Mouse (Mus musculus): Measurements from ENCODE around the gene Pgls. TPM values are rescaled to one million over a fixed set of nuclear protein-coding genes. Genes with fewer than 3 reads are reported as not detected.
A peak's percentile ranks its signal among the peaks of the same experiment; 100 is the strongest.

Pgls gene
- polyA plus RNA-seq, 1 experiment from 2014 or later, result 36.7 TPM

DNA sequence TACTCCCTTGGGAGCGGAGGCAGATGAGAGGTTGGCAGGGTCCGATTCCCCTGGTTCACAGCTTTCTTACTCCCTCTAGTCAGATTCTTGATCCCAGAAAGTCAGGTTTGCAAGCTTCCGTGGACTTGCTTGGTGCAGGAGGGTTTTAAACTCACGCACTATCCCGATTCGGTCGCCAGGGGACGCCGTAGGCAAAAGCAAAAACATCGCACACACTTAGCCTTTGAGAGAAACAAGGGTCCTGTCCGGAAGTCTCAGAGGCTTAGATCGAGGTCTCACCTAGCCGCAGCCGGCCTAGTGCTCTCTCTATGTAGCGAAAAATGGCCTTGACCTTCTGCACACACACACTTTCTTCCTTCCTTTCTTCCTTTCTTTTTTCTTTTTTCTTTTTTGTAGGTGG lies 30.6 kb upstream of the Pgls start:
- Histone ChIP-seq H3K27ac (no peak overlapping the region), H3K79me2 (ENCODE audit: inconsistent target) (no peaks in the 10 kb centered on the region), H3K36me3 (ENCODE audit: inconsistent target) (no peaks in the 10 kb centered on the region), H3K4me3 (ENCODE audit: inconsistent target) (no peak overlapping the region)
- 4% methylated on average over 15 of the region's 15 CpGs for WGBS (ENCODE audit: missing documents)

GRCm38 (mm10) chr8:71562751-71563150 lies 29.2 kb upstream of the Pgls start:
- WGBS (ENCODE audit: missing documents), result 3% methylated on average over 28 of the region's 33 CpGs
- H3K79me2 ChIP-seq (ENCODE audit: inconsistent target), result no peaks in the 10 kb centered on the region
- H3K27ac ChIP-seq, result no peak overlapping the region
- no peaks in the 10 kb centered on the region for H3K36me3 ChIP-seq (ENCODE audit: inconsistent target)
- no peak overlapping the region for H3K4me3 ChIP-seq (ENCODE audit: inconsistent target)

GRCm38 (mm10) chr8:71563992-71564391 lies 28.0 kb upstream of the Pgls start:
- Histone ChIP-seq H3K4me3 (ENCODE audit: inconsistent target) (no peak overlapping the region), H3K27ac (no peak overlapping the region), H3K79me2 (ENCODE audit: inconsistent target) (no peaks in the 10 kb centered on the region), H3K36me3 (ENCODE audit: inconsistent target) (no peaks in the 10 kb centered on the region)
- 78% methylated on average over 4 of the region's 4 CpGs for WGBS (ENCODE audit: missing documents)

DNA sequence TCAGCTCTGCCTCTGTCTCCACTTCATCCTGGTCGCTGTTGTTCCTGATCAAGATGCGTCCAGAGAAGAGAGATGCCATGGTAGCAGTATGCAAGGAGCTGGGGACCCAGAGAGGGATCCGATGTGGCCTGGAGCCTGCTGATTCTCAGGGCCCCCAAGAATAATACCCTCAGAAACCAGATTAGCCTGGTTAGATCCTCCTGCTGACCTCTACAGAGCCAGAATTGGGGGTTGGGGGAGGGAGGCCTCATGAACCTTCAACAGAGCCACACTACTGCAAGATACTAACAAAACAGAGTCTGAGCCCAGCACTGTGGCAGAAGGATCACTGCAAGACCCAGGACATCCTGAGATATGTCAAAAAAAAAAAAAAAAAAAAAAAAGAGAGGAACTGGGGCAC lies 25.5 kb upstream of the Pgls start, which contains the start of gene Nxnl1:
Nxnl1 (minus strand) TSS at position 101 of the 400 bp plus-strand sequence.
- Histone ChIP-seq H3K27ac (no peak within 1 kb of the TSS), H3K79me2 (ENCODE audit: inconsistent target) (peaks cover 8% of the 10 kb centered on the region; the same call in 1 of the 2 replicates), H3K4me3 (ENCODE audit: inconsistent target) (no peak within 1 kb of the TSS), H3K36me3 (ENCODE audit: inconsistent target) (no peaks in the 10 kb centered on the region)
- 93% methylated on average over 3 of the region's 3 CpGs for WGBS (ENCODE audit: missing documents)

- Histone ChIP-seq H3K36me3 (ENCODE audit: inconsistent target) (no peaks in the 10 kb centered on the region), H3K79me2 (ENCODE audit: inconsistent target) (peaks cover 19% of the 10 kb centered on the region; the same call in 1 of the 2 replicates), H3K4me3 (ENCODE audit: inconsistent target) (no peak overlapping the region), H3K27ac (peak overlapping the region; percentile 25)
- 94% methylated on average over 7 of the region's 7 CpGs for WGBS (ENCODE audit: missing documents)
These were observed 24.4 kb upstream of the Pgls start for GRCm38 (mm10) chr8:71567587-71567986.

DNA sequence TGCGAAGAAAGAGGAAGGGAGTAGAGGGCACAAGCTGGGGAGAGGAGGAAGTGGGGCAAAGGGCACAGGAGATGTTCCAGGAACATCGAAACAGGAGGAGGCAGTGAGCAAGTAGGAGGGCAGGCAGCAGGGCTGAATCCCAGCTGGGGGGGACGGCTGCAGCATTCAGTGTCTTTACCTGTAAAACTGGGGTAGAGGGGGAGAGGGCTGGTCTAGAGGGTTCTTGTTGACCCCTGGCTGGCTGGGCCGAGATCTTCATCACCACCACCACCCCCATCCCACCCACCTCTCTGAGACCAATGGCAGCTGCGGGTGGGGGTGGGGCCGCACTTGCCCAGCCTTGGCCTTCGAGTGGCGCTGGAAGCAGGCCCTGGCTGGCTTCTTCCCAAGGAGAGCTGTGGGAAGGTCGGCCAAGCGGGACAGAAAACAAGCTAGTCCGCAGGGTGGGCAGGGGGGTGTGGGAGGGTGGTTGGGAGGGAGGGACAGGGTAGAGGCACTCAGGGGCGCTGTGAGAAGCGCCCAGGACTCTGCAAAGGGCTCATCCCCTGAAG lies 23.5 kb upstream of the Pgls start, which contains the start of gene Slc27a1:
Slc27a1 (plus strand) TSS at position 496 of the 551 bp plus-strand sequence.
- 30% methylated on average over 9 of the region's 13 CpGs for WGBS (ENCODE audit: missing documents)
- peak within 1 kb of the TSS; percentile 58 for H3K4me3 ChIP-seq (ENCODE audit: inconsistent target)
- H3K79me2 ChIP-seq (ENCODE audit: inconsistent target), result peaks cover 27% of the 10 kb centered on the region; the same call in 1 of the 2 replicates
- H3K36me3 ChIP-seq (ENCODE audit: inconsistent target), result no peaks in the 10 kb centered on the region
- peak within 1 kb of the TSS; percentile 25 for H3K27ac ChIP-seq

- WGBS (ENCODE audit: missing documents), result 78% methylated on average over 6 of the region's 6 CpGs
- H3K4me3 ChIP-seq (ENCODE audit: inconsistent target), result no peak overlapping the region; the same call in 1 of the 2 replicates
- H3K36me3 ChIP-seq (ENCODE audit: inconsistent target), result no peaks in the 10 kb centered on the region
- peak overlapping the region; percentile 25 for H3K27ac ChIP-seq
- H3K79me2 ChIP-seq (ENCODE audit: inconsistent target), result peaks cover 29% of the 10 kb centered on the region; the same call in 1 of the 2 replicates
These were observed 23.0 kb upstream of the Pgls start for GRCm38 (mm10) chr8:71568941-71569340.

DNA sequence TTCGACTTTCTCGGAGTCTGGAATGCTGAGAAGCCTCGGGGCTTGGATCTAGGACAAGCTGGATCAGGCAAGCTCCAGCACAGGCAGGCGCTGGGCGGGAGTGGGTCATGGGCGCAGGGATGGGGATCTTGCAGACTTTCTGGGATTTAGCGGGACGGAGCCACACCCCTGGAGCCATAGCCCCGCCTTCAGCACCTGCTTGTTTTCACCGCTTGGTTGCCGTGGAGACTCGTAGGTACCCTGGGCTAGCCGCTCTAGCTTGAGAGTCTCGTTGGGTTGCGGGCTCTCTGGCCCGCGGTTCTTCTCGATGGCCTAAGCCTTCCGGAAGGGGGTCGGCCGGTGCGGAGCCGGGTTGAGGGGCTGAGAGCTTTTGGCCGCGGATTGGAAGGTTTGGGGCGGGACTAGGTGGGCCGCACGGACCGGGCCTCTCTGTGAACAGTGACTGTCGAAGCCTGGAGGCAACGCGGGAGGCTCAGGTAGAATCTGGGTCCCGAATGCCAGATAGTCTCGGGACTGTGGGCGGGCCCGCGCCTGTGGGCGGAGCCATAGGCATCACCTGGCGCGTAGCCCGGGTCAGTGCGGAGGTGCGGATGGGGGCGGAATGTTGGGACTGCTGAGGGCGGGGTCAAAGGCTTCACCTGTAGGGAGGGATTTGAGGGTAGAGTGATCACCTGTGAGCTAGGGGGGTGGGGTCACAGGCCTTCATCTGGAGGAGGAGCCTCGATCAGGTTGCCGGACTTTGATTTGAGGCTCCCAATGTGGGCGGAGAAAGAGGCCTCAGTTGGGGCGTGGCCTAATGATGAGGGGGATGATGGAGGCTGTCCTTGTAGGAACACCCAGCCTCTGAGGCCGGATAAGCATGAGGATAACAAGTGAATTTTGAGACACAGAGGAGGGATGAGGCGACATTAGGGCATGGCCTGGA lies 22.3 kb upstream of the Pgls start:
- peaks cover 36% of the 10 kb centered on the region for H3K79me2 ChIP-seq (ENCODE audit: inconsistent target)
- peak overlapping the region; percentile 33; the same call in 1 of the 2 replicates for H3K27ac ChIP-seq
- 19% methylated on average over 51 of the region's 51 CpGs for WGBS (ENCODE audit: missing documents)
- peak overlapping the region; percentile 58 for H3K4me3 ChIP-seq (ENCODE audit: inconsistent target)
- no peaks in the 10 kb centered on the region for H3K36me3 ChIP-seq (ENCODE audit: inconsistent target)

DNA sequence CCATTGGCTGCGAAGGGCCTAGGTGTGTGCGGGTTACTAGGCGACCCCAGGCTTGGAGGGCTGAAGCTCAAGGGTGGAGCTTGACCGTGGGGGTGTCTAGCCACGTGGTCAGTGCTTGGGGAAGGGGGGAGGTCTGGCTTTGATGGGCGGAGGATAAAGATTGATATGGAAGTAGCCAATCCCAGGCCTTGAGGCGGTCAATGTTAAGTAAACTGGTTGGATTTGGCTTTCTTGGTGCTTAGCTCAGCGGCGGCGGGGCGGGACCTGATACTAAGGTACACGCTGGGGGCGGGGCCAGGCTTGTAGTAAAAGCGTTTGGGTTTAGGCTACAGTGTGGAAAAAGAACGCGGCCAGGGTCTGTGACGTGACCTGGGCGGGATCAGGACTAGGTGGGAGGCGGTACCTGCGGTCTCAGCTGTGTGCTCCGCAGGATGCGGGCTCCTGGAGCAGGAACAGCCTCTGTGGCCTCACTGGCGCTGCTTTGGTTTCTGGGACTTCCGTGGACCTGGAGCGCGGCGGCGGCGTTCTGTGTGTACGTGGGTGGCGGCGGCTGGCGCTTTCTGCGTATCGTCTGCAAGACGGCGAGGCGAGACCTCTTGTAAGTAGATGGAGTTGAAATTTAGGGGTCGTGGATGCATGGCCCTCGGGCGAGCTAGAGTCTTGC lies 21.6 kb upstream of the Pgls start:
- Histone ChIP-seq H3K27ac (peak overlapping the region; percentile 33; the same call in 1 of the 2 replicates), H3K36me3 (ENCODE audit: inconsistent target) (no peaks in the 10 kb centered on the region), H3K4me3 (ENCODE audit: inconsistent target) (peak overlapping the region; percentile 58), H3K79me2 (ENCODE audit: inconsistent target) (peaks cover 44% of the 10 kb centered on the region)
- WGBS (ENCODE audit: missing documents), result 4% methylated on average over 41 of the region's 41 CpGs

DNA sequence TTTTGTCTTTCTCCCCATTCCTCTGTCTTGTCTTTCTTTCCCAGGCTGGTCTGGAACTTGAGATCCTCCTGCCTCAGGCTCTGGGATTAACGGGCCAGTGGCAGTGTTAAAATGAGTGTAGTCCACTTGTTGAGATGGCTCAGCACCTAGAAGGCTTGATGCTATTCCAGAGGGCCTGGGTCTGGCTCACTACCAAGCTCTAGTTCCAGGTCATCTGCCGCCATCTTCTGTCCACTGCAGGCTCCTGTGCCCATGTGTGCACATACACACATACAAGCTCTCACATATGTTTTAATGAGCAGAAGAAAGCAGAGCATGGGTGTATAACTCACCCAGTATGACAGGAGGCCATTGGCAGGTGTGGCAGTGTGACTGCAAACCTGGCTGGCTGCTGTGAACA lies 19.9 kb upstream of the Pgls start:
- H3K79me2 ChIP-seq (ENCODE audit: inconsistent target), result peaks cover 60% of the 10 kb centered on the region
- WGBS (ENCODE audit: missing documents), result 92% methylated on average over 1 of the region's 2 CpGs
- H3K27ac ChIP-seq, result no peak overlapping the region
- no peaks in the 10 kb centered on the region for H3K36me3 ChIP-seq (ENCODE audit: inconsistent target)
- no peak overlapping the region for H3K4me3 ChIP-seq (ENCODE audit: inconsistent target)

- Histone ChIP-seq H3K79me2 (ENCODE audit: inconsistent target) (peaks cover 62% of the 10 kb centered on the region), H3K36me3 (ENCODE audit: inconsistent target) (no peaks in the 10 kb centered on the region), H3K4me3 (ENCODE audit: inconsistent target) (no peak overlapping the region), H3K27ac (no peak overlapping the region)
- WGBS (ENCODE audit: missing documents), result 92% methylated on average over 9 of the region's 9 CpGs
These were observed 18.9 kb upstream of the Pgls start for GRCm38 (mm10) chr8:71572847-71573633.

DNA sequence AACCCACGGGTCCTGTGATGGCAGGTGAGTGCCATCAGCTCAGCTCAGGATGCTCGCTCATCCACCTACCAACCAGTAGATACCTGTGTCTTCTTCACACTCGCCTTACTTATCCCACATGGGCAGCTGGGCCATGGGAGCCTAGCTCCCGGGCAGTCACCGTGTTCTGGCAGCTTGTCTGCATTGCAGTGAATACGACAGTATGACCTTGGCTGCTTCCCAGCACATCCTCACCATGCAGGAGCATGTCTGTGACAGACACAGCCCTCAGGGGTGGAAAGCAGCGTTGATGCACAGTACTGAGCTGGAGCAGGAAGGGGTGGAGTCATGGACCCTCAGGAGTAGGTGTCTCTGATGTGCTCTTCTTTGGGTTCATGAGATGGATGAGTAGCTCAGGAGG lies 17.6 kb upstream of the Pgls start:
- H3K79me2 ChIP-seq (ENCODE audit: inconsistent target), result peaks cover 74% of the 10 kb centered on the region
- no peaks in the 10 kb centered on the region for H3K36me3 ChIP-seq (ENCODE audit: inconsistent target)
- H3K4me3 ChIP-seq (ENCODE audit: inconsistent target), result no peak overlapping the region
- 90% methylated on average over 7 of the region's 7 CpGs for WGBS (ENCODE audit: missing documents)
- H3K27ac ChIP-seq, result no peak overlapping the region

DNA sequence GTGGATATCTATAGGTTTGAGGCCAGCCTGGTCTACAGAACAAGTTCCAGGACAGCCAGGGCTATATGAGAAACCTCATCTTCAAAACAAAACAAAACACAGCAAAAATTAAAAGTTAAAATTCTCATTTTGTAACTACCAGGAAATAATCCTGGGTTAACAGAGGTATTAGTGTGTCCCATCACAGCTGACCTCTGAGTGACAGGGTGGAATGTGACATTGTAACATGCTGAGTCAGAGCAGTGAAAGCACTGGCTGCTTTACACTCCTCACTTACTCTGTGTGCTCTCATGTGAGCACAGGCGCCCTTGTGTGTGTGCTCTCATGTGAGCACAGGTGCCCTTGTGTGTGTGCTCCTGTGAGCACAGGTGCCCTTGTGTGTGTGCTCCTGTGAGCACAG lies 17.0 kb upstream of the Pgls start:
- Histone ChIP-seq H3K4me3 (ENCODE audit: inconsistent target) (no peak overlapping the region), H3K79me2 (ENCODE audit: inconsistent target) (peaks cover 80% of the 10 kb centered on the region)
- whole genome bisulfite sequencing (ENCODE audit: missing documents), result 100% methylated on average over 1 of the region's 1 CpGs

DNA sequence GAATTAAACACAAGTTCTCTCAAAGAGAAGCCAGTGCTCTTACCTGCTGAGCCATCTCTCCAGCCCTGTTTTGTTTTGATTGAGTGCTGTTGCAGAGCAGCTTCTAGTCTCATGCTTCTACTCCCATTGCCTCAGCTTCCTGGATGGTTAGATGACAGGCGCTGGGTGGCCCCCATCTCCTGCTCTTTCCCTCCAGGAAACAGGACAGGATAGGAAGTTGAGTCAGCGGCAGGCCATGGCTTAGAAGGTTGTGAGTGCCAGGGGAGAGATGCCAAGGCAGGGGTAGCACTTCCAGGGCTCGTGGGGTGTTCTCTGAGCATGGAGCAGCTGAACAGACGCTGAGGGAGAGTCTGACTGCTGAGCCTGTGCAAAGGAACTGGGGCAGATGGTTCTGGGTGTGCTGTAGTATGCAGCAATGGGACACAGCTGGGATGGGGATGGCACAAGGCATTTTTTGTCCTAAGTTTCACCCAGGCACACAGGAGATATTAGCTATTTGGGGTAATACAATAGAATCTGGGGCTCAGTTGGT lies 14.1 kb upstream of the Pgls start:
- 39% methylated on average over 4 of the region's 4 CpGs for WGBS (ENCODE audit: missing documents)
- no peak overlapping the region for H3K4me3 ChIP-seq (ENCODE audit: inconsistent target)
- H3K79me2 ChIP-seq (ENCODE audit: inconsistent target), result peaks cover 85% of the 10 kb centered on the region
- H3K27ac ChIP-seq, result peak overlapping the region; percentile 99
- H3K36me3 ChIP-seq (ENCODE audit: inconsistent target), result peaks cover 4% of the 10 kb centered on the region; the same call in 1 of the 2 replicates

More for the DNA sequence above, 17.0 kb upstream of the Pgls start:
- Histone ChIP-seq H3K27ac (no peak overlapping the region), H3K36me3 (ENCODE audit: inconsistent target) (no peaks in the 10 kb centered on the region)
